Mouse (Mus musculus) NIH3T3 (cell line): ENCODE measurements around the gene AW146154.
A peak's percentile ranks its signal among the peaks of the same experiment; 100 is the strongest.
"Not testable (repeated sequence)": the region's sequence is repeated elsewhere in the genome, so short reads cannot be mapped to it uniquely, and the experiment has no call there.

ENCODE experiments used
- DNase-seq: peaks from one replicate; pipeline ENCODE4 v3.0.0-alpha.2; 2012; ENCODE audit warnings: low read depth

The AW146154 gene

GRCm38 (mm10) chr7:41499389-41500049 is at the start of gene AW146154, which contains the start of gene Gm20449:
AW146154 (minus strand) TSS chr7:41499890.
Gm20449 (minus strand) TSS chr7:41499417.
- peak; percentile 94 for DNase-seq

- DNase-seq = no peak
These were observed 13.0 kb upstream of the AW146154 start for GRCm38 (mm10) chr7:41512672-41513071.

GRCm38 (mm10) chr7:41512207-41512606 is 12.5 kb upstream of the AW146154 start:
- DNase-seq = no peak

GRCm38 (mm10) chr7:41502402-41502801 is 2.7 kb upstream of the AW146154 start:
- DNase-seq = no peak

GRCm38 (mm10) chr7:41500151-41500934 is 653 bp upstream of the AW146154 start:
- DNase-seq = peak; percentile 75

GRCm38 (mm10) chr7:41499018-41499388 is 687 bp downstream of the AW146154 start:
- DNase-seq = not testable (repeated sequence)

- peak; percentile 25 for DNase-seq
These were observed 1.2 kb downstream of the AW146154 start for GRCm38 (mm10) chr7:41498464-41498863.

- no peak for DNase-seq
These were observed 1.8 kb downstream of the AW146154 start for GRCm38 (mm10) chr7:41497871-41498270.

- no peak for DNase-seq
These were observed 47.8 kb downstream of the AW146154 start for GRCm38 (mm10) chr7:41451864-41452263.

- DNase-seq = not testable (repeated sequence)
These were observed 51.1 kb downstream of the AW146154 start, which contains the start of gene Vmn2r57 for GRCm38 (mm10) chr7:41448596-41448995. Vmn2r57 (minus strand) TSS chr7:41448696.
